Mouse (Mus musculus) limb, embryonic 11.5 days (tissue): ENCODE results near the gene Tmem198. TPM values are rescaled to one million over a fixed set of nuclear protein-coding genes. Genes with fewer than 3 reads are reported as not detected.

Source experiments
- ATAC-seq: fragments of 200-750 bp; cut with Nextera tagmentation; 2 replicates; pipeline ENCODE4 v1.8.0; 2017; ENCODE audit warnings: low read depth; ENCODE audit not compliant: insufficient number of reproducible peaks, low FRiP score, low TSS enrichment
- DNase-seq: peaks from one replicate; pipeline ENCODE4 v3.0.0-alpha.2; 2015; ENCODE audit warnings: low spot score
- H3K27ac ChIP-seq: fragments of 300-500 bp; sonication (generic); replicated peaks from 2 replicates; pipeline ENCODE4 v1.5.1; 2014; ENCODE audit warnings: low read depth, mild to moderate bottlenecking, low read length
- H3K27me3 ChIP-seq: fragments of 300-500 bp; sonication (generic); 2 replicates; pipeline ENCODE4 v1.6.1; 2014; ENCODE audit warnings: mild to moderate bottlenecking, low read length, mixed read lengths; ENCODE audit not compliant: control insufficient read depth, insufficient read depth
- H3K36me3 ChIP-seq: fragments of 300-500 bp; sonication (generic); 2 replicates; pipeline ENCODE4 v1.6.1; 2014; ENCODE audit warnings: mild to moderate bottlenecking, low read length, moderate library complexity, mixed read lengths; ENCODE audit not compliant: control insufficient read depth, insufficient read depth
- H3K4me1 ChIP-seq: fragments of 300-500 bp; sonication (generic); 2 replicates; pipeline ENCODE4 v1.6.1; 2014; ENCODE audit warnings: low read length, mixed read lengths; ENCODE audit not compliant: control insufficient read depth, insufficient read depth
- H3K4me2 ChIP-seq: fragments of 300-500 bp; sonication (generic); 2 replicates; pipeline ENCODE4 v1.6.1; 2014; ENCODE audit warnings: low read depth, mild to moderate bottlenecking, moderate library complexity; ENCODE audit not compliant: severe bottlenecking
- H3K4me3 ChIP-seq: fragments of 300-500 bp; sonication (generic); 2 replicates; pipeline ENCODE4 v1.5.1; 2014; ENCODE audit warnings: low read depth, low read length
- H3K9ac ChIP-seq: fragments of 300-500 bp; sonication (generic); 2 replicates; pipeline ENCODE4 v1.6.1; 2014; ENCODE audit warnings: mild to moderate bottlenecking, low read length
- H3K9me3 ChIP-seq: fragments of 300-500 bp; sonication (generic); 2 replicates; pipeline ENCODE4 v1.6.1; 2016; ENCODE audit warnings: low read length; ENCODE audit not compliant: control insufficient read depth
- WGBS: fragments of 180-500 bp; shearing (Covaris S2); extraction: QIAGEN DNeasy Blood & Tissue Kit; methylation state at CpG from one replicate; pipeline ENCODE4 v1.1.7; 2014; 5-methylcytosine and 5-hydroxymethylcytosine counted together
- polyA plus RNA-seq: library from polyadenylated mRNA; unstranded; fragments of >200 nt; fragmentation: Nextera tagmentation; extraction: Ambion mirVana; gene quantifications from 2 replicates; pipeline ENCODE4 v1.2.1, GENCODE M21; 2014

Gene Tmem198
- polyA plus RNA-seq, 1 experiment from 2014 or later = 0.17 TPM

DNA sequence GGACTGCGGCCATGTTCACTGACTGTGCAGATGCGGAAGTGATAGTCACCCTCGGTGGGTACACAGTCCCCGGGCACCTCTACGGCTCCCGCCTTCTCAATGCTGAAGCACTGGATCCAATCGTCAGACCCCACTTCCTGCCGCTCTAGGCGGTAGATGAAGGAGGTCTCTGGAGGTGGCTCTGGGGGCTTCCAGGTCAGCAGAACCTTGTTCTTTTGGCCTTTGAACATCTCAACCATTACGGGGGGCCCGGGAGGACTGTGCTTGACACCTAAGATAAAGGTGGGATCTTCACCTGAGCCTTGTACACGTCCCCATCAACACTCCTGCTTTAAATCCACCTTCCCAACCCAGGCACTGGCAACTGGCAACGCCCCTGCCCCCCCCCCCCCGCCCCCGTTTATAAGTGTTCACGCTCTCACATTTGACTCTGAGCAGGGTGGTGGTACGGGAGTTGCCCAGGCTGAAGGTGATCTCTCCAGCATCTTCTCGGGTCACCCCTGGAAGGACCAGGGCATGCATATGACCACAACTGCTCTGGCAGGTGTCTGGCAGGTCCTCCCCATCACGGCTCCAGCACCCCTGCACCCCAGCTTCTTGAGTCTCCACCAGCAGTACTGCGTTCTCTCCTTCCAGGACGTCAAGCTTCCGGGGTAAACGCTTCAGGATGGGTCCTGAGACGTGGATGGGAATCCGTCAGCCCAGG, 23.8 kb downstream of the Tmem198 start:
- peaks cover 19% of the 10 kb centered on the region for H3K36me3 ChIP-seq
- 86% methylated on average over 25 of the region's 25 CpGs for WGBS
- ATAC-seq (no peak), DNase-seq (no peak)
- H3K4me3 ChIP-seq = no peak overlapping the region
- no peak overlapping the region for H3K9ac ChIP-seq
- H3K4me2 ChIP-seq = no peak overlapping the region
- H3K27me3 ChIP-seq = no peaks in the 10 kb centered on the region; the same call in 1 of the 2 replicates
- H3K27ac ChIP-seq = no peak overlapping the region
- peaks cover 20% of the 10 kb centered on the region for H3K4me1 ChIP-seq
- no peaks in the 10 kb centered on the region for H3K9me3 ChIP-seq

DNA sequence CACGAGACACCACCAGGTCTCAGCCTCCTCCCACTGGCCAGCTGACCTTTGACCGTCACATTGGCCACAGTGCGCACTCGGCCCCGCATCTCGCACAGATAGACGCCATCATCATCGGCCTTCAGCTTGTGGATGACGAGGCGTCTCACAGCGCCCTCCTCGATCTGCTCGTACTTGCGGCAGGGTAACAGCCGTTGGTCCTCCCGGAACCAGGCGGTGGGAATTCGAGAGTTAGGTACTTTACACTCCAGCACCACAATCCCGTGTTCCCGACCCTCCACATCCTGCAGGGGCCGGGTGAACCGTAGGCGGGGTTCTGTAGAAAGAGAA, 24.3 kb downstream of the Tmem198 start:
- H3K9me3 ChIP-seq = no peaks in the 10 kb centered on the region
- peaks cover 20% of the 10 kb centered on the region for H3K4me1 ChIP-seq
- no peak overlapping the region for H3K9ac ChIP-seq
- ATAC-seq (no peak), DNase-seq (no peak)
- H3K27ac ChIP-seq = no peak overlapping the region
- H3K36me3 ChIP-seq = peaks cover 17% of the 10 kb centered on the region
- no peaks in the 10 kb centered on the region; the same call in 1 of the 2 replicates for H3K27me3 ChIP-seq
- WGBS = 61% methylated on average over 23 of the region's 23 CpGs
- H3K4me3 ChIP-seq = no peak overlapping the region
- H3K4me2 ChIP-seq = no peak overlapping the region

- H3K27ac ChIP-seq = no peak overlapping the region
- H3K9me3 ChIP-seq = no peaks in the 10 kb centered on the region
- H3K9ac ChIP-seq = no peak overlapping the region; the same call in 1 of the 2 replicates
- peaks cover 14% of the 10 kb centered on the region for H3K36me3 ChIP-seq
- H3K4me3 ChIP-seq = peak overlapping the region; percentile 92
- peak overlapping the region; percentile 96 for H3K4me2 ChIP-seq
- DNase-seq (no peak), ATAC-seq (no peak)
- H3K27me3 ChIP-seq = peaks cover 2% of the 10 kb centered on the region; the same call in 1 of the 2 replicates
- 63% methylated on average over 9 of the region's 9 CpGs for WGBS
- peaks cover 20% of the 10 kb centered on the region for H3K4me1 ChIP-seq
These were observed 25.1 kb downstream of the Tmem198 start for GRCm38 (mm10) chr1:75504256-75505045.

- ATAC-seq (peak; percentile 24; the same call in 1 of the 2 replicates), DNase-seq (peak; percentile 78)
- Histone ChIP-seq H3K36me3 (peaks cover 14% of the 10 kb centered on the region), H3K4me2 (peak overlapping the region; percentile 96), H3K27me3 (peaks cover 2% of the 10 kb centered on the region; the same call in 1 of the 2 replicates), H3K9me3 (no peaks in the 10 kb centered on the region), H3K4me1 (peaks cover 20% of the 10 kb centered on the region), H3K9ac (peak overlapping the region; percentile 95), H3K4me3 (peak overlapping the region; percentile 92), H3K27ac (peak overlapping the region; percentile 89)
- WGBS = under 1% methylated on average over 84 of the region's 84 CpGs
These were observed 26.0 kb downstream of the Tmem198 start for GRCm38 (mm10) chr1:75505159-75505955.

GRCm38 (mm10) chr1:75505956-75506831, 26.9 kb downstream of the Tmem198 start, which contains the start of gene Obsl1:
Gene Obsl1, minus strand, starts transcription at chr1:75506452.
- under 1% methylated on average over 58 of the region's 65 CpGs for WGBS
- DNase-seq (peak; percentile 90), ATAC-seq (peak; percentile 86)
- H3K4me3 ChIP-seq = peak within 1 kb of the TSS; percentile 92
- peaks cover 11% of the 10 kb centered on the region for H3K36me3 ChIP-seq
- peaks cover 24% of the 10 kb centered on the region for H3K4me1 ChIP-seq
- no peaks in the 10 kb centered on the region for H3K9me3 ChIP-seq
- peaks cover 2% of the 10 kb centered on the region; the same call in 1 of the 2 replicates for H3K27me3 ChIP-seq
- H3K4me2 ChIP-seq = peak within 1 kb of the TSS; percentile 96
- peak within 1 kb of the TSS; percentile 95 for H3K9ac ChIP-seq
- peak within 1 kb of the TSS; percentile 89 for H3K27ac ChIP-seq

DNA sequence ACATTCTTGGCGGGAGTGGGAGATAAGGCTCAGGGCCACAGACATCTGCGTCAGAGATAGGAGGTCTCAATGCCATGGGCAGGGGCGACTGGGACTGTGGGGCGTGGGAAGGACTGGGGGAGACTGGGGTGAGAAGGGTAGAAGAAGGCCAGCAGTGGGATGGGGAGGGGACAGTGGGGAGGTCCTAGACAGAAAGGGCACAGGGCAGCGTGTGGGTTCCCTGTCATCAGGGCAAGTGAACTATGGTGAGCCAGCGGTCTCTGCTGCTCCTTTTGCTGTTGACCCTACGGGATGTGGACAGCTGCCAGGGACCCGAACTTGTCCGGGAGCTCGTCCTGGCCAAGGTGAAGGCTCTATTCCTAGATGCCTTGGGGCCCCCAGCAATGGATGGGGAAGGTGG, 27.7 kb downstream of the Tmem198 start, which contains the start of gene Inha:
Inha (plus strand) TSS at position 72 of the 400 bp plus-strand sequence.
- no peaks in the 10 kb centered on the region for H3K9me3 ChIP-seq
- WGBS = 75% methylated on average over 10 of the region's 10 CpGs
- H3K36me3 ChIP-seq = peaks cover 6% of the 10 kb centered on the region
- peak within 1 kb of the TSS; percentile 92 for H3K4me3 ChIP-seq
- peak within 1 kb of the TSS; percentile 96 for H3K4me2 ChIP-seq
- DNase-seq (no peak), ATAC-seq (0 out of 2 replicates have a peak, but pooled peaks have one; percentile 4)
- H3K9ac ChIP-seq = peak within 1 kb of the TSS; percentile 95
- peaks cover 28% of the 10 kb centered on the region for H3K4me1 ChIP-seq
- H3K27me3 ChIP-seq = peaks cover 2% of the 10 kb centered on the region; the same call in 1 of the 2 replicates
- H3K27ac ChIP-seq = peak within 1 kb of the TSS; percentile 89

GRCm38 (mm10) chr1:75509586-75509985, 30.3 kb downstream of the Tmem198 start:
- no peaks in the 10 kb centered on the region for H3K9me3 ChIP-seq
- H3K4me3 ChIP-seq = no peak overlapping the region
- no peak for DNase-seq
- 48% methylated on average over 20 of the region's 20 CpGs for WGBS
- H3K4me2 ChIP-seq = no peak overlapping the region
- ATAC-seq = no peak
- H3K4me1 ChIP-seq = peaks cover 20% of the 10 kb centered on the region
- no peak overlapping the region for H3K27ac ChIP-seq
- 0 out of 2 replicates have a peak, but pooled peaks cover 2% of the 10 kb centered on the region for H3K27me3 ChIP-seq
- H3K36me3 ChIP-seq = no peaks in the 10 kb centered on the region
- no peak overlapping the region for H3K9ac ChIP-seq
